Mouse (Mus musculus): Measurements from ENCODE around the gene Sertad1. TPM values are rescaled to one million over a fixed set of nuclear protein-coding genes. Genes with fewer than 3 reads are reported as not detected.

Sertad1 gene
- total RNA-seq, 1 experiment from 2014 or later = 25.8 TPM

GRCm38 (mm10) chr7:27467648-27468047 is 19.1 kb upstream of the Sertad1 start:
- no peak for ATAC-seq (replicated peaks in 1 of 2; ENCODE audit: insufficient read depth in 1 of 2, low FRiP score in 2 of 2, low TSS enrichment in 1 of 2, low read depth in 1 of 2, poor library complexity in 2 of 2, severe bottlenecking in 2 of 2)

GRCm38 (mm10) chr7:27471390-27472120 is 15.2 kb upstream of the Sertad1 start:
- no peak for ATAC-seq (replicated peaks in 1 of 2; ENCODE audit: insufficient read depth in 1 of 2, low FRiP score in 2 of 2, low TSS enrichment in 1 of 2, low read depth in 1 of 2, poor library complexity in 2 of 2, severe bottlenecking in 2 of 2)

DNA sequence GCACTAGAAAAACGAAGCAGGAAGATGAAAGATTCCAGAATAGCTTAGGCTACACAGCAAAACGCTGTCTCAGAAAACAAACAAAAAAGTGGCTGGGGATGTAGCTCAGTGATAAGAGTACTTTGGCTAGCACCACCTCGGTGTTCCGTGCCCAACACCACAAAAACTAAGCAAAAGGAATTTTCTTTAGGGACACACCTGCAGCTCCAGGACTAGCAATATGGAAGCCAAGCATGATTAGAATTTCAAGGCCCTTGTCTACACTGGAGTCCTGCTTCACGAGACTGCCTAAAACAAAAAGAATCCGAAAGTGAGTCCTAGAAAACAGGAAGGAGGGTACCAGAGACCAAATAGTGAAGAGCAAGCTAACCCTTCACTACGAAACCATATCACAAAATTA is 14.1 kb upstream of the Sertad1 start:
- ATAC-seq (replicated peaks in 1 of 2; ENCODE audit: insufficient read depth in 1 of 2, low FRiP score in 2 of 2, low TSS enrichment in 1 of 2, low read depth in 1 of 2, poor library complexity in 2 of 2, severe bottlenecking in 2 of 2) = no peak

DNA sequence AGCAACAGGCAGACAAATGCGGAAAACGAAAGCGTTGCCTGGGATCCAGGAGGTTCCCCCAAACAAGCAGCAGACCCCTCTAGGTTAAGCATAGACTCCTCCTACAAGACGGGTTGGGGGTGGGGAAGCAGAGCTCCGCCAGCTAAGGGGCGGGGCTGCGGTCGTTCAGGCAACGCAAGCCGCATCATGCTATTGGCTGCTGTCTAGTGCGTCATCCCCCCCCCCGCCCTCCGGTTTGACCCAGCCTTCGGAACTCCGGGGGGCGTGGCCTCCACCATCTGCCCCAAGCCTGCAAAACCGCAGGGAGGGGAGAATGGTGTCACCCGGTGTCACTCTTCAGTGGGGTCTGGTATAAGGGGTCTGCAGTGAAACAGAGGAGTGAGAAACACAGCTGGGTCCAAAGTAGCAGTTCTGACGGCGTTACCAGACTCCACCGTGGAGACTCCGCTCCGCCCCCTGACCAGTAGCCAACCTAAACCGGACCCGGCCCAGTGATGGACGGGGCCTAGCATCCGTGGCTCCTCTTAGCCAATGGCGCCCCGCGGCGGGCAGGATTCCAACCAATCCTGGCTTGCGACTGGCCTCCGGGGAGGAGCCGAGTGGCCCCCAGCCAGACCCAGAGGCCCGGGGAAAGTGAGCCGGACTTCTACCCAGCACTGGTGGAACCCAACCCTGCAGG is 13.4 kb upstream of the Sertad1 start, which contains the start of gene Sertad3:
TSS of gene Sertad3 (plus strand) at position 613 of the 679 bp plus-strand sequence.
- peak; percentile 77 to 80 for ATAC-seq (replicated peaks in 1 of 2; ENCODE audit: insufficient read depth in 1 of 2, low FRiP score in 2 of 2, low TSS enrichment in 1 of 2, low read depth in 1 of 2, poor library complexity in 2 of 2, severe bottlenecking in 2 of 2)

DNA sequence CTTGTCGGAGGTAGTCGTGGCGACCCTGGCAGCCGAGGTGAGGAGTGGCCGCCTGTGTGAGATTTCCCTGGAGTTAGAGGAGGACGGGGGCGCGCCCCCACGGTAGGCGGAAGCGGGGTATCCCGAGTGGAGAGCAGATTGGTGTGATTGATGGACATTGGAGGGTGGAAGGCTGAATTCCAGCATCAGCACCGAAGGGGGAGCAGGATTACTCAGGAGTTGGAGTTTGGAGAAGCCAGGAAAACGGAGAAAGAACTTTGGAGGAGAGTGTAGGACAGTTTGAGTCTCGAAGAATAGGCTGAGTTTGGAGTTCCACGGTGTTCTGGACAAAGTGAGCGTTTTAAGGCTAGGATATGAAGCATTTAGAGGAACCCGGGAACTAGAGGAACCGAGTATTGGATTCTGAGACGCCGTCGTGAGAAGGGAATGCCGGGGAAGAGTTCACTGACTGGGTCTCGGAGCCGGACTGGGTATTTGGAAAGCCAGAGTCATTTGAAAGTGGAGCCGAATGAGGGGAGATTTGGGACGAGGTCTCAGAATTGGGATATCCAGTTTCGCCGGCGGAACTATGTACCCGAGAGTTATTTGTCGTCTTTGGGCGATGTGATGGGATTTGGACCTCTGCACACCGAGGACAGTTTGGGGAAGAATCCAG is 12.7 kb upstream of the Sertad1 start:
- no peak for ATAC-seq (replicated peaks in 1 of 2; ENCODE audit: insufficient read depth in 1 of 2, low FRiP score in 2 of 2, low TSS enrichment in 1 of 2, low read depth in 1 of 2, poor library complexity in 2 of 2, severe bottlenecking in 2 of 2)

GRCm38 (mm10) chr7:27474490-27474954 is 12.2 kb upstream of the Sertad1 start:
- peak; percentile 82 to 84 for ATAC-seq (replicated peaks in 1 of 2; ENCODE audit: insufficient read depth in 1 of 2, low FRiP score in 2 of 2, low TSS enrichment in 1 of 2, low read depth in 1 of 2, poor library complexity in 2 of 2, severe bottlenecking in 2 of 2)

DNA sequence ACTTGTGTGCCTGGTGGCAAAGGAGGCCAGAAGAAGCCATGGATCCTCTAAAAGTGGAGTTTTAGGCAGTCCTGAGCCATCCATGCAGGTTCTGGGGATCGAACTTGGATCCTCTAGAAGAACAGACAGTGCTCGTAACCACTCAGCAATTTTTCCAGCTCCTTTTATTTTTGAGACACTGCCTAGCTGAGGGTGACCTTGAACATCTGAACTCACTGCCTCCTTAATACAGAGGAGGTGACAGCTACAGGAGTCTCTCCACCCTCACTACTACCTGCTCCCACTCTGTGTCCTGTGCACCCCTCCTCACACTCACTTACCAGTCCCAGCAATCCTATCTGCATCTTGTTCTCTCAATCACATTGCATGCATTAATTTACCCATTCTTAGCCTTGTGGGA is 11.1 kb upstream of the Sertad1 start:
- no peak for ATAC-seq (replicated peaks in 1 of 2; ENCODE audit: insufficient read depth in 1 of 2, low FRiP score in 2 of 2, low TSS enrichment in 1 of 2, low read depth in 1 of 2, poor library complexity in 2 of 2, severe bottlenecking in 2 of 2)

GRCm38 (mm10) chr7:27476098-27476635 is 10.5 kb upstream of the Sertad1 start:
- ATAC-seq (replicated peaks in 1 of 2; ENCODE audit: insufficient read depth in 1 of 2, low FRiP score in 2 of 2, low TSS enrichment in 1 of 2, low read depth in 1 of 2, poor library complexity in 2 of 2, severe bottlenecking in 2 of 2) = no peak

DNA sequence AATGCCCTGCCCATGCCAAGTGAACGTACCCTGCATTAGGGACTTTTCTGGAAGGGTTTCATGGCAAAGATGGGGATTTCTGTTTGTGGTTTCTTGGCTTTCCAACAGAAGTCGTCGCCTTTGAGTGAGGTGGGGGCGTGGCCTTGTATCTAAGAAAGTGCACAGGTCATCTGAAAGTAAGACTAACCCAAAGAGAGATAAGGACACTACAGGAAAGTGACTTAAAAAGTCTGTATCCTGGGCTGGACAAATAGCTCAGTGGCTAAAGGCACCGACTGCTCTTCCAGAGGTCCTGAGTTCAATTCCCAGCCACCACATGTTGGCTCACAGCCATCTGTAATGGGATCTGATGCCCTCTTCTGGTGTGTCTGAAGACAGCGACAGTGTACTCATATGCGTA is 8.1 kb upstream of the Sertad1 start:
- ATAC-seq (replicated peaks in 1 of 2; ENCODE audit: insufficient read depth in 1 of 2, low FRiP score in 2 of 2, low TSS enrichment in 1 of 2, low read depth in 1 of 2, poor library complexity in 2 of 2, severe bottlenecking in 2 of 2) = no peak

DNA sequence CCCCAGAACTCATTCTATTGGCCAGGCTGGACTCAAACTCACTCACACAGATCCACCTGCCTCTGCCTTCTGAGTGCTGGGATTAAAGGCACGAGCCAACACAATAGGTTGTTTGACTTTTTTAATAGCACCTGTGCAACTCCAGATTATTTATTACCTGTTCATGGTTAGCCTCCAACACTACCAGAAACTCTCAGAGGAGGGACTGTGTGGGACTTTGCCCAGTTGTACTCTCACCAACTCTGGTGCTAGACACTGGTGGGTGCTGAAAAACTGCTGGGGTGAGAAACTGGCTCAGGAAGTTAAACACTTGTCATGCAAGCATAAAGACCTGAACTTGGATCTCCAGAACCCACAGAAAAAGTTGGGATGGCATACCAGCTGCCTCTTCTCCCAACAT is 7.0 kb upstream of the Sertad1 start:
- no peak for ATAC-seq (replicated peaks in 1 of 2; ENCODE audit: insufficient read depth in 1 of 2, low FRiP score in 2 of 2, low TSS enrichment in 1 of 2, low read depth in 1 of 2, poor library complexity in 2 of 2, severe bottlenecking in 2 of 2)

GRCm38 (mm10) chr7:27480506-27480905 is 6.2 kb upstream of the Sertad1 start:
- no peak for ATAC-seq (replicated peaks in 1 of 2; ENCODE audit: insufficient read depth in 1 of 2, low FRiP score in 2 of 2, low TSS enrichment in 1 of 2, low read depth in 1 of 2, poor library complexity in 2 of 2, severe bottlenecking in 2 of 2)

- ATAC-seq (replicated peaks in 1 of 2; ENCODE audit: insufficient read depth in 1 of 2, low FRiP score in 2 of 2, low TSS enrichment in 1 of 2, low read depth in 1 of 2, poor library complexity in 2 of 2, severe bottlenecking in 2 of 2) = no peak
Observed at GRCm38 (mm10) chr7:27480927-27481626, 5.6 kb upstream of the Sertad1 start.

DNA sequence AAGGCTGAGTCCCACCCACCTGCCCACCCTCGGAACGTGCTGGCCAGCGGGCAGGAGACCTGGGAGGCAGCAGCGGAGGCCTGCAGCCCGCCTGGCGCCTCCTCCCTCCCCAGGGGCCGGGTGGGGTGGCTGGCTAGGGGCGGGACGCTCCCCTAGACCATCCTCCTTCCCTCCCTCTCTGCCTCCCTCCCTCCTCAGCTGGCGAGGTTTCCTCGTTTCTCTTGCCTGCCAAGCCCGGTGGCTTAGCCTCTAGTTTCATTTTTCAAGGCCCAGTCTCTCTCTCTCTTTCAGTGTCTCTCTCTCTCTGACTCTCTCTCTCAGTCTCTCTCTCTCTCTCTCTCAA is 5.1 kb upstream of the Sertad1 start:
- ATAC-seq (replicated peaks in 1 of 2; ENCODE audit: insufficient read depth in 1 of 2, low FRiP score in 2 of 2, low TSS enrichment in 1 of 2, low read depth in 1 of 2, poor library complexity in 2 of 2, severe bottlenecking in 2 of 2) = peak; percentile 89 to 95

DNA sequence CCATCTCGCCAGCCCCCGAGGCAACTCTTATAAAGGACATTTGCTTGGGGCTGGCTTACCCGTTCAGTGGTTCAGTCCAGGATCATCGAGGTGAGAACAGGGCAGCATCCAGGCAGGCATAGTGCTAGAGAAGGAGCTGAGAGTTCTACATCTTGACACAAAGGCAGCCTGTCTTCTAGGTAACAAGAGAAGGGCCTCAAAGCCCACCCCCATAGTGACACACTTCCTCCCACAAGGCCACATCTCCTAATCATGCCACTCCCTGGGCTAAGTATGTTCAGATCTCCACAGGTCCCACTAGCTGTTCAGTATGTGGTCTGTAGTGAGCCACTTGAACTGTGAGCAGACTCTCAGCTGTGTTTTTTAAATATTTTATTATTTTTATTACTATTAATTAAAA is 2.9 kb upstream of the Sertad1 start:
- ATAC-seq (replicated peaks in 1 of 2; ENCODE audit: insufficient read depth in 1 of 2, low FRiP score in 2 of 2, low TSS enrichment in 1 of 2, low read depth in 1 of 2, poor library complexity in 2 of 2, severe bottlenecking in 2 of 2) = no peak

DNA sequence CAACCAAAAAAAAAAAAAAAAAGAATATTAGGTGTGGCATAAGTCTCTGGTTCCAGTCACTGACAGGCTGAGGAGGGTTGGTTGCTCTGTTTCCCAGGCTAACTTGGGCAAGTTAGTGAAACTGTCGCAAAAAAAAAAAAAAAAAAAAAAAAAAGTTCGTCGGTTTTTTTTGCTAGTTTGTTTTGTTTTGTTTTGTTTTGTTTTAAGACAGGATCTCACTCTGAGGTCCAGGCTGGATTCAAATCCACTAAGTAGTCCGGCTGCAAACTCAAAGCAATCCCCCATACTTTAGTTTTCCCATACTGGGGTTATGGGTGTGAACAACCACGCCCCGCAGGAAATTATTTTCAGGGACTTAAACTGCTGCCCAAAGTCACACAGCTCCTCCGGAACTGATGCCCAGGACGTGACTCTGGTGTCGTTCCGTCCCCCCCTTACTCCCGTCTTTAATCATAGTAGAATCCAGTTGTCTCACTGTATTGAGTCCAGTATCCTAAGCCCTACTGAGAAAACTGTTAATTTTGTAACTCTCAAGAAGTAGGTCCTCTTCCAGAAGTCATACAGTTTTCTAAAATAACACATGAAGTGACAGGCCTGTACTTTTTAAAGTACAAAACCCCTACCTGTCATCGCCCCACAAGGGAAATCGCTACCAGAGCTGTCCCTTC is 474 bp upstream of the Sertad1 start:
- ATAC-seq (replicated peaks in 1 of 2; ENCODE audit: insufficient read depth in 1 of 2, low FRiP score in 2 of 2, low TSS enrichment in 1 of 2, low read depth in 1 of 2, poor library complexity in 2 of 2, severe bottlenecking in 2 of 2) = no peak

DNA sequence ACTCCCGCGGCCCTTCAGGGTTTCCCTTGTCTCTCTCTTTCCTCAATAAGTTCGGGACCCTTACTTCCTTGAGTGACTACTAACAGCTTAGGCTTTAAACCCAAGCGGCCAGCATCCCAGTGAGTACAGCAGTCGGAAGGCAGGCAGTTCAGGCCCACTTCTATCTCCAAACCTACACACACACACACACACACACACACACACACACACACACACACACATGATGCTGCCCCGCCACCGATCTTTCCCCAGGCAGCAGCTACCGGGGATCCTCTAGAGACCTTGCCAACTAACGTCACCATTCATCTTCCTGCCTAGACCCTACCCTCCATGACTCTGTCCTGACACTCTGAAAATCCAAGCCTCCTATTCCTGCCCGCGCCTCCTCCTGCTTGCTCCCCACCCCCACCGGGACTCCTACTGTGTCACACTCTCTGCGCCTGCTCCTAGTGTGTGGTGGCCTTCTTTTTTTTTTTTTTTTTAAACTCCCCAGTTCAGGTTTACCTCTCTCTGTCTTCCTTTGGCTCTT is 1.1 kb downstream of the Sertad1 start:
- no peak for ATAC-seq (replicated peaks in 1 of 2; ENCODE audit: insufficient read depth in 1 of 2, low FRiP score in 2 of 2, low TSS enrichment in 1 of 2, low read depth in 1 of 2, poor library complexity in 2 of 2, severe bottlenecking in 2 of 2)
